Mouse (Mus musculus) neural tube, embryonic 10.5 days (tissue): ENCODE measurements around the gene Slc17a7.

Experiments
- DNase-seq: peaks from one replicate; pipeline ENCODE4 v3.0.0-alpha.2; 2017; ENCODE audit warnings: low spot score; ENCODE audit errors: extremely low spot score

Gene Slc17a7

DNA sequence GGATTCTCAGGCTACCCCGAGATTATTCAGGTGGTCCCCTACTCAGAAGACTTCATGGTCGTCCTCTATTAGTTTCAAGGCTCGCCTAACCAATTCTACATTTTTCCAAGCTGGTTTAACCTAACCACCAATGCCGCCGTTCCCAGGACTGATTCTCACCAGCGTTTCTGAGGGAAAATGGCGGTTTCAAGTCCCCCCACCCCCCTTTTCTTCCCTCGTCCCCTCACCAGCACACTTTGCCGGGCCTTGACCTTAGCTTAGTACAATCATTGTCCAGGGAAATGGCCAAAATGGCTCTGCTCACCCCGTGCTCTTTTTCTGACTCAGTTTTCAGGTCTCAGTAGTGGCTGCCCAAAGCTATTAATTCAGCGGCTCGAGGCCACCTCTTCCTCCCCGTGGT, 11.6 kb downstream of the Slc17a7 start:
- DNase-seq: no peak

DNA sequence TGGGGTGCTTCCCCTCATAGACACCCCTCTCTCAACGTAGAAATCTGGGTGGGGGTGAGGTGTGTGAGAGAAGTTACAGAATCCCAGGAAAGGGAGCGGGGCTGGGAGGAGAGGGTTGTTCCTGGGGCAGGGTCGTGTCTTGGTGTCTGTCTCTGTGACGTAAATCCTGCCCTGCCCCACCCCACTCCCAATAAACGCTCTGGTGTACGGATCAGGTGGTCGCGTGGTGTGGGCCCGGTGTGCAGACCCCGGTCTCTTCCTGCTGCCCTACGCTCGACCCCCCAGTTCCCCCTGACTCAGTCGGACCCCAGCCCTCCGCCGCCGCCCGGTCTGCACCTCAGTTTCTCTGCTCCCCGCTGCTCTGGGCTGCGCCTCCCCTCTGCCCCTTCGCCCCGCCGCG, 12.2 kb downstream of the Slc17a7 start:
- DNase-seq: no peak

DNA sequence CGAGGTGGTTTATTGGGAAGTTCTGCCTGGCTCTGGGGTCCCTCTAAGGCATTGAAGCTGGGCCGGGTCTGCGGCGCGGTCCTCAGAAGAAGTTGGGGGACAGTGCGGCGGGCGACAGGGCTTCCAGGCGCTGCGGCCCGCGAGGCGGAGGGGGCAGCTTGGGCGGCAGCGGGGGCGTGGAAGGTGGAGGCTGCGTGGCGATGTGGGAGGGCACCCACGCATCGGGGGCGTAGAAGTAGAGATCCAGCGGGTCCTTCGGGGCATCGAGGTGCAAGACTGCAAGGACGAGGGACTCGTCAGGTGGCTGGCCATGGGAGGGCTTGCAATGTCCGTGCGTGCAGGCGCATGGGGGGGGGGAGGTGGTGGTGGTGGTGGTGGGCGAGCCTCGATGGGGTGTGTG, 12.6 kb downstream of the Slc17a7 start:
- DNase-seq: no peak

DNA sequence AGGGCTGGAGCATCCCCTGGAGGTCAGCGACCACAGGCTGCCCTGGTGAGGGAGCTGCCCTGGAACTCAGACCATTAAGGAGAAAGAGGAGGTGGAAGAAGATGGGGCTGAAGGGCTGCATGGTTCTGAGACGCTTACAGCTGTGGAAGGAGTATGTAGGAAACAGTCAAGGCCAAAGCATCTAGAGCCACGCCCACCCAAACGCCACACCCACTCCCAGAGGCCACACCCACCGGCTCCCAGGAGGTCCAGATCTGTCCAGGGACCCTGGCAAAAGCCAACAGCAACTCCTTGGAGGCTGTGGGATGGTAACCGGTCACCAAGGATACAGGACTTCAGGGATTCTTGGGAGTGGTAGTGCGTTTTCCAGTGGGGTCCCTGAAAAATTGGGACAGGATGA, 14.8 kb downstream of the Slc17a7 start:
- DNase-seq: no peak

DNA sequence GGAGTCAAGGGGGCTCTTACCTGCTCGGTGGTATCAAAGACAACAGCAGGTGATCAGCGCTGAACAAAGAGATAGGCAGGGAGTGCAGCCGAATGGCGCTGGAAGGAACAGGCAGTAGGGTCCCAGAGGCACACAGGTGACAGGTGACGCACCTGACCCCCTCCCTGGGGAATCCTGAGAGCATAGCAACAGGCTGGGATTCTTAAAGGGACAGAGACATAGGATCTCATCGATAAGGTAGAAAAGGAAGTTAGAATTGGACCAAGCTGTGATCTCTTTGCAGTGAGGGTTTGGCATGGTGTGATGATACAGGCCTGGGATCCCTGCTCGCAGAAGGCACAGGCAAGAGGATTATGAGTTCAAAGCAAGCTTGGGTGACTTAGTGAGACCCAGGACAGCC, 15.7 kb downstream of the Slc17a7 start, which contains the start of gene Gfy:
Gfy (minus strand) TSS at position 101 of the 400 bp plus-strand sequence.
- no peak for DNase-seq

DNA sequence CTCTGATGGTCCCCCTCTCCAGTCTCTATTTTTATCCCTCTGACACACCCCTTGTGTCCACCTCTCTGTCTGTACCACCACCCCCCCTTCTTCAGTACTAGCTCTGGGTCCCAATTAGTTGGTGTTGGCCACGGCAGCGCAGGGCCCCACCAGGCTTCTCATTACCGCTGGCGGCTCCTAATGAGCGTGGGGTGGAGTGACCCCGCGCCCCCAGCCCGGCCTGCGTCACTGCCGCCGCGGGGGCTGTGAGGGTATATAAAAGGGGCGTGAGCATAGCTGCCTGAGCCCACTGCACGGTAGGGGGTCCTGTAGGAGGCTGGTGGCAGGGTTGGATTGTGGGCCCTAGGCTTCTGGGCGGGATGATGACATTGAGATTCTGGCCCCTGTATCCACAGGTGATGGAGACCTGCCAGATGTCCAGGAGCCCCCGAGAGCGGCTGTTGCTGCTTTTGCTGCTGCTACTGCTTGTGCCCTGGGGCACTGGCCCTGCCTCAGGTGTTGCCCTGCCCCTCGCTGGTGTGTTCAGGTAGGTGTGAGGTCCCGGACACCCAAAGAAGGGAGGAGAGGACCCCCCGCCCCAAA, 17.2 kb downstream of the Slc17a7 start, which contains the start of gene Pth2:
Pth2 (plus strand) TSS at position 100 of the 582 bp plus-strand sequence.
- no peak for DNase-seq

DNA sequence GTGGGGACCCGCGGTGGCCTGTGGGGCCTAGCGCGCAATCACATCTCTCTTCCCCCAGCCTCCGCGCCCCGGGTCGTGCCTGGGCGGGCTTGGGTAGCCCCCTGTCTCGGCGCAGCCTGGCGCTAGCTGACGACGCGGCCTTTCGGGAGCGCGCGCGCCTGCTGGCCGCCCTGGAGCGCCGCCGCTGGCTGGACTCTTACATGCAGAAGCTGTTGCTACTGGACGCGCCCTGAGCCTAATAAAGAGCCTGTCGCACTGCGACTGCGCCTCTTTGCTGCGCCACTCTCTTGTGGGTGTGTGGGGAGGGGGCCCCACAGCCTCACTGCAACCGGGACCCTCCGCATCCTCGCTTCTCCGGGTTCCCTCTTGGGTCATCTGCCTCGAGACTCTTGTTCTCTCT, 17.8 kb downstream of the Slc17a7 start:
- no peak for DNase-seq

DNA sequence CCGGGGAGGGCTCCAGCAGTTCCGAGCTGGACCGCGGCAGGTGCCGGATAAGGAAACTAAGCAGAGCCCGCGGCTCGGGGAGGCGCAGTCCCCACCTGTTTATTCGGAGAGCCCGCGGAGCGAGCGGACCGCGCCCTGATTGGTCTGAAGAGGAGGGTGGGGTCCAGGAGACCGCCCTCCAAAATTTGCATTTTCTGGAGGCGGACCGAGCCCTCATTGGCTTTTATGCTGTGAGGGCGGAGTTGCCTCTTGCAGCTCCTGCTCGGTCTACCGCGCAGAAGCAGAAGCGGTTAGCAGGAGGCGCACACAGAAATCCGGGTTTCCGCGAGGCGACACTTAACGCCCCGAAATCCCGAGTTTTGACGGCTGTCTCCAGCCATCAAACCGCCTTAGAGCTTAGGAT, 18.5 kb downstream of the Slc17a7 start:
- peak; percentile 83 for DNase-seq

DNA sequence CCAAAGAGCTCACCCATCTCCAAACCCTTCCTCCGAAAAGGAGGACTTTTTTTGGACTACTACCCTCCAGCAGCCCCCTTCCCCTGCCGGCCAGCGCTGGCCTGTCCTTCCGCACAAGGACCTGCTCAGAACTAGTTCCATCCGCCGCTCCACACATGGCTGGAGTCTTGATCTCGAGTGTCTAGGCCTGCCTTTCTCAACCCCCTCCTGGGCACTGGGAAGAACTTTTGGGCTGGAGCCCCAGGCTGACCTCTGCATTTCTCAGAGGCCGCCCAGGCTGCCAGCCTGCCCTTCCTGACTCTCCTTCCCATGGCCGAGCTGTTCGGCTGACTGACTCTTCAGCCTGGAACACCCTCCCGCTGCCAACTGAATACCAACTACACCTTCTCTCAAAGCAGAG, 18.9 kb downstream of the Slc17a7 start:
- DNase-seq: no peak

DNA sequence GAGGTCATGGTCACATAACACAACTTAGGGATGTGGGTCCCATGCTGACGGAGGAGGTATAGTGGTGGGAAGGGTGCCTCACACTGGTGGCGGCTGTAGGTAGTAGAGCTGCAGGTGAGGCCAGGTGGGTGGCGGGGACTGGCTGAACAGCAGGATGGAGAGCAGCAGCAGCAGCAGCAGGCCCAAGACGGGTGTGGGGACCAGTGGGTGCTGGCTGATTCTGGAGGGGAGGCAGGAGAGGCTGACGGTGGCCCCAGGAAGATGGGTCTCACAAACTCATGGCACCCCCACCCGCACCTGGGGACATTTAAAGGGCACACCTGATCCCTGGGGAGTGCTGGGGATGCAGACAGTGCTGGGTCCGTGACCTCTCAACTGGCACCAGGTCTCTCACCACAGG, 19.9 kb downstream of the Slc17a7 start:
- DNase-seq: no peak

DNA sequence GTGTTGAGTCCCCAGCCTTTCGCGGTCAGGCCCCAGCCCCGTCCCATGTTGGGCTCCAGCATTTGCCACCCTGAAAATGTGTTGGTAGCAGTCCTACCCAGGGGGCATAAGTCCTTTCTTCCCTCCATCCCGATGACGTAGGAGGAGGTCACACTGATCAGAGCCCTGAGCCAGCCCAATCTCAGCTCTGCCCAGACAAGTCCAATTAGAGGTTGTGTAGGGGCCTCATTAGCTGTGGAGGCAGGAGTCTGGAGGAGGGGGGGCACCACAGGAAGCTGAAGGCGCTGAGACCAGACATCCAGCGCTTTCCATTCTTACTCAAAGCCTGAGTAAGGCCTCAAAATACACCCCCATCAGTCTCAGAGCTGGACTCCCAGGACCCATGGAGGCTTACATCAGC, 22.2 kb downstream of the Slc17a7 start:
- DNase-seq: no peak

DNA sequence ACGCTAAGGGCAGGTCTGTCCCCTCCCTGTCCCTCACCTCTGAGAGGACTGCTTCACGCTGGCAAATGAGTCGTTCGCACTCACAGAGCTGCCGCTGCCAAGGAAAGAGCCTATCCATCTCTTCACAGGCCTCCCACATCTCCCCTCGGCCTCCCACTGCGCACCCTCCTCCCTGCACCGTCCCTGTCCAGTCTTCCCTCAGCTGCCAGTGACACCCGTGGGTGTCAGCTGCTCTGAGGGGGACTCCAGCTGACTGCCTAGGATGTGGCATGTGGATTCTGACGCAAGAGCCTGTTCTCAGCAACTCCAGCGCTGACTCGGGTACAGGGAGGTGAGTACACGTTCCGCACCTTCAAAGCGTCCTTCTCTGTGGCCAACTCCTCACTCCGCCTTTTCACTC, 25.9 kb downstream of the Slc17a7 start:
- DNase-seq: no peak

DNA sequence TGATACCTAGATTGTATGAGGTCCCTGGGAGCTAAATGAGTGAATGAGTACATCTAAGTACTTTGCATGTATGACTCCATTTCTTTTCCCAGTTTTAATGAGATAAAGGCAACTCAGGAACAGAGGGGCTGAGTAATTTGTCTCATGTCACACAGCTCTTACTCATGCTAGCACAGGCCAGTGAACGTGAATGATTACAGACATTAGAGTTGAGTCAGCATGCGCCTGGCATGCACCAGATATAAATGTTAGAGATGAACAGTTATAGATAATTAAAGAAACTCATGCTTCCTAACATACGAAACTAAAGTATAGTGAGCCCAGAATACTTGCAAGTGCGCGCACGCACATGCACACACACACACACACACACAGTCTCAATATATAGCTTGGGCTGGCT, 26.4 kb downstream of the Slc17a7 start:
- DNase-seq: no peak

DNA sequence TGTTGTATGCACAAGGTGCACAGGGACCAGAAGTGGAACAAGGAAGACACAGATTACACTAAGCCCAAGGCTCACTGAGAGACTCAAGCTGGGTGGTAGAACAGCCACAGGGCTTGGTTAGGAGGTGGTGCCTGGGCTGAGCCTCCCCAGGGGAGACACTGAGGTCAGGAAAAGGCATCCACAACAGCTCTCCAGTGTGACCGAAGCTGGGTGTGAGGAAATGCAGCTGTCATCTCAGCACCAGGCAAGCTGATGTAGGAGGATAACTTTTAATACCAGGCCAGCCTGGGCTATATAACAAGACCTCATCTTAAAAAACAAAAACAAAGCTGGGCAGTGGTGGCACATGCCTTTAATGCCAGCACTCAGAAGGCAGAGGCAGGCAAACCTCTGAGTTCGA, 27.4 kb downstream of the Slc17a7 start:
- no peak for DNase-seq

DNA sequence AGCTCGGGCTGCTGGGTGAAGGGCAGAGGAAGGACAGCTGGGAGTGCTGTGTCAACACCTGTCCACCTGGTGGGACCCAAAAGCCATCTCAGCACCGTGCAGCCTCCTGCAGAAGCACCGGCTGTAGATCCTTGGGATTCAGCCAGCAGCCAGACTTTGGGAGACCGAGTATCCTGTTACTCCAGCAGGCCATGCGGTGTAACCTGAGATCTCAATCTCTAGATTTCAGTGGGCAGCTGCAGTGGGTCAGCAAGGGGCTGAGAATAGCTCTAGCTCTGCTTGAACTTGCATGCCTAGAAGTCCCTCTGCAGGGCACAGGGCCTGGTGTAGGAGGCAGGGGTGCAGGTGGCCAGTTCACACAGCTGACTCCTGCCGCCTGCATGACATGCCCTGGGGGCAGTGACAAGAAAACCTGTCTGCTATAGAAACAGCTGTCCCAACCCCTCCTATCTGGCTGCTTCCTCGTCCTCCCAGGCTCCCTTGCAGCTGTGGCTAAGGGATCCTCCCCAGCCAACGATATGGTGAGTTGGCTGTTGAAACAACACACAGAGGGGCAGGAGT, 28.1 kb downstream of the Slc17a7 start:
- DNase-seq: peak; percentile 46

DNA sequence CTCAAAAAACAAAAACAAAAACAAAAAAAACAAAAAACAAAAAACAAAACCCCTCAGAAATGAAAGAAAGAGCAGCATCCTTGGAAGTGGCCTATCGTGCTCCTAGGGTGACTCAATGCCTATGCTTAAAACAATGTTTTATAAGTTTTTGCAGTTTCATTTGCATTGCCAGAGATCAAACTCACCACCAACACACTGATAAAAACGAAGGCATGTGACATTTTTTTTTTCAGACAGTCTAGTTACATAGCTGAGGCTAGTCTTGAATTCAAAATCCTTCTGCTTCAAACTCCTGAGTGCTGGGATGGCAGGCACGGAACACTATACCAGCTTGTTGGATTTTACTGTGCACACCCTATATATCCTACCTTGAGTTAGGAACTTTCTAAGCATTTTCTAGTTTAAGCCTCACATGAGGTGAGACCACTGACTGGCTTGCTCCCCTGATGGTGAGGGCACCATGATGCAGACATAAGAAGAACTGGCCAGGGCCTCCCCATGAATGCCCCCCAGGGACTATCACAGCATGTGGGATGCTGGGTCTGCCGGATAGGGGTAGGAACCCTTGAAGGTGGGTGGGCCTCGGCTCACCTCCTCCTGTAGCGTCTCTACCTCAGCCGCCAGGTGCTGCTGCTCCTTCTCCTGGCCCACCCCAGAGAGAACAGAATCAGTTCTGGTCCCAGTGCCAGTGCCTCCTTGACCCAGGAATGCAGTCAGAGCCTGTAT, 29.0 kb downstream of the Slc17a7 start:
- no peak for DNase-seq

DNA sequence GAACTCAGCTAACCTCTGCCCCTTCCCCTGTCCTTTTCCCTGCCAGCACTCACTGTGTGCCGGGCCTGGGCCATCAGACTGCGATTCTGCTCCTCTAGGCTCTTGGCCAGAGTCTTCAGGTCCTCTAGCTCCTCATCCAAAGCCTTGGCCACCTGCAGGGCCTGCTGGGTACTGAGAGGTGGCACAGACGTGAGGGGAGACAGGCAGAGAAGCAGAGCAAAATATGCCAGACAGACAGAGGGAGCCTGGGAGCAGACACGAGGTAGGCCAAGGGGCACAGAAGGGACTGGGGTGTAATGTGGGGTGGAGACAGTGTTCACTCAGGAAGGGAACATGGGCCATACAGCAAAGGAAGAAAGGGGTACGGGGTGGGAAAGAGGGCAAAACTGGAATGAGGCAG, 29.7 kb downstream of the Slc17a7 start:
- no peak for DNase-seq

DNA sequence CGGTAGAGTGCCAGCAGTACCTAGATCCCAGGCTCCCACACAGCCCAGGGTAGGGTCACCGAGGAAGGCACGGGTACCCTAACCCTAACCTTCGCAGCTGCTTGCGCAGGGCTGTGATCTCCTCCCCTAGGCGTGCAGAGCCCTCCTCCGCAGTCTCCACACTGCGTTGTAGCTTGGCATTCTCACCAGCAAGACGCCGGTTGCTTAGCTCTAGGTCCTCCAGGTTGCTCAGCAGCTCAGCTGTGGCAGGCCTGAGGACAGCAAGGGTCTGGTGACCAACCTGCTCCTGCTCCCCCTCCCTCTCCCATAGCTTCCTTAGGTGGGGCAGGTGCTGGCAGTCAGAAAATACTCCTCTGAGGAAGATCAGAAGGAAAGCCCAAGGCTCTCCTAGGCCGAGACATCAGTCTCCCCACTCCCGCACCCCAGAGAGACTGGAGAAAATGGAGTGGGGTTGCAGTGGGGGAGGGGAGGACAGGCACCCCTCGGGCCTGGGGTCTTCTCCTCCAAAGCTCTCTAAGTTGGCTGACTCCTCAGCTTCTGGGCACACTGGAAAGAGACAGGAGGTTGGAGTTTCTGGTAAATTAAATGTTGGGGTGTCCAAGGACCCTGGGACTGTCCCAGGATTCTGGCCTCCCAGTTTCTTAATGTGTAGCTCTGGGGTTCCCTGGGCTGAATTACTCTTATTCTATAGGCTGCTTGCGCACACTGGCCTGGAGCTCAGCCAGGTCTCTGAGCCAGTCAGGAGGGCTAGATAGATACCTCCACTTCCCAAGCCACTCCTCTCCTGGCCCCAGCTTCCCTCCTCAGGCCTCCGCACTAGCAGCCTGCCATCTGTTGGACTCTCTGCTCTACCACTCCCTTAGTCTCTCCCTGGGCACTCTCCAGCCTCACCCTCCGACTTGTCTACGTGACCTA, 30.4 kb downstream of the Slc17a7 start:
- no peak for DNase-seq

DNA sequence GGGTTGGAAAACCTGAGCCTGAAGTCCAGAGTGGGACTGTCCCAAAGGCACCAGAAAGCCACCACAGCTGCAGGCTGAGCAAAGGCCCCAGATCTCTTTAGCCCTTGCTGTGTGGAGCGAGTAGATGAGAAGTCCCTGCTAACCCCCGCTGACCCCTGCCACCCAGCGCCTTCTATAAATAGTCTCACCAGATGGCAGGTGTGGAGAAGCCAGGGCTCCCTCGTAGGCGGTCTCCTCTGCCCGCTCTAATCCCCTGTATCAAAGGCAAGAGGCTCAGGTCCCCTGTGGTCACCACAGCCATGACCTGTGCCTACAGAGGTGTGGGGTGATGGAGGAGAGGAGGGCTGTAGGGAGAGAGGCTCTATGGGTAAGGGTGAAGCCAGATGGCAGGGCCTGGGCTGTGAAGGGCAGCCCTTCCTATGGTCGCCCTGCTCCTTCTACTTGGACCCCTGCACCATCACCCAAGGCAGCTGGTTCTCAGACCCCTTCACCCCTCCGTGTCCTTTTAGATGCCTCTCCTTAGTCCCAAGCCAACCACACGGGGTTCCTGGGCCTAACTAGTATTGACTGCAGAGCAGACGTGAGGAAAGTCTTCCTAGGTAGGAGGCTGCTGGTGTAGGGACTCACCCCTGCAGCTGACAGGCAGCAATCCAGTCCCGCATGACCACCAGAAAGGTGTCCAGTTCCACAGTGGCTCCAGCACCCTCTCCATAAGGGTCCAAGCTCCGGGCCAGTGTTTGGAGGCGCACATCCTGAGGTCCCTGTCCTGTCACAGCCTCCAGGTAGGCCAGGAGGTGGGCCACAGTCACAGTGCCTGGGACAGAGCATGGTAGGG, 31.8 kb downstream of the Slc17a7 start:
- DNase-seq: no peak

DNA sequence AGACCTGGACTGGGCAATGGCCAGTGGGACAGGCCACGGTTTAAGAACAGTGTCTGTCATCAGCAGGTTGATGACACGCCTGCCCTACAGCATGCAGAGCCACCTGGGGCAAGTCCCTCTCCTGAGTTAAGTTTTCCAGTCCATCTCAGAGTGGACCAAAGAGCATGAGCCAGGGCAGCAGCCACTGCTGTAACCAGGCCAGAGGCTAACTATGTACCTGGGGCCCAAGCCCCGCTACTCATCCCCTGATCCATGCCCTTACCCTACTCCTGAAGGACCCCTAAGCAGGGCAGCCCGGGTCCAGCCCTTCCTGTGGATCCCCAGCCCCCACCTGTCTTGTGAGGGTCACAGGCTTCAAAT, 32.4 kb downstream of the Slc17a7 start:
- DNase-seq: no peak

DNA sequence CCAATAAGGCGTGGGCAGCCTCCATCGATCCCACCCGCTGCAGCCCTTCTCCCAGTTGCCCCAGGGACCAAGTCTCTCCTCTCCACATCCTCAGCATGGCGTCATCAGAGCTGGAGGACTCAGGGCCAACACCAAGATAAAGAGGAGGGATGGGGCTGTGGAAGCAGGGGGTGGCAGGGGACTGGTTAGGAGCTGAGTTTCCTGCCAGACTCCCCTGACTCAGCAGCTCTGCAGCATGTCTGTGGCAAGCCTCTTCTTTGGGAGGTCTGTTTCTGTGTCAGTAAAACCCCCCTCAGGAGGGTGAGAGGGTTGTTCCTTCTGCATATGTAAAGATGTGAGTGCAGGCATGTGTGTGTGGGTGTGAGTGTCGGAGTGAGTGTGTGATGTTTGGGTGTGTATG, 33.2 kb downstream of the Slc17a7 start:
- no peak for DNase-seq
